Mouse (Mus musculus) heart, adult 2 months (tissue): Measurements from ENCODE around the gene Adgrl1.

ENCODE experiments used
- CTCF ChIP-seq: fragments of 200-600 bp; IDR thresholded peaks from 2 replicates; pipeline ENCODE4 v1.8.1; 2022; ENCODE audit warnings: antibody characterized with exemption, mild to moderate bottlenecking, moderate library complexity
- EP300 ChIP-seq: fragments of 200-500 bp; IDR thresholded peaks from 2 replicates; pipeline ENCODE4 v1.6.1; 2011; ENCODE audit warnings: low read depth, low read length, control low read depth; ENCODE audit not compliant: insufficient read depth
- POLR2A ChIP-seq: fragments of 200-500 bp; IDR thresholded peaks from 2 replicates; pipeline ENCODE4 v1.6.1; 2011; ENCODE audit warnings: mild to moderate bottlenecking, low read depth, low read length, control low read depth; ENCODE audit not compliant: insufficient read depth

DNA sequence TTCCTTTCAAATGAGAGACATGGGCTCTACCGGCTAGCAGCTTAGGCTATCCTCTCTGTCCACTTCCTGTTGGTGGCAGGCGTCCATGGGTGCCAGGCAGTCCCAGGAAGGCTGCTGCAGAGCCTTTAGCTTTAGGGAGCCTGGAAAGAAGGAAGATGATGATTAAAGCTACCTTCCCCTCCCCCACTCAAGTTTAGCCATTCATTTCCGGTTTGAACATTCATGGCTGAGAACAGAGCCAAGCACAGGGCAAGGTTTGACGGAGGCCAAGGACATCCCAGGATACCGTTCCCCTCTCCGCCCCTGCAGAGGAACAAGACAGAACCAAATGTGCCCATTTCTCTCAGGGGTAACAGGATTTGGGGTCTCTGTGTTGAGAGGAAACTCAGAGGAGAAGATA, 77.7 kb downstream of the Adgrl1 start:
- TF ChIP-seq CTCF (no peak), EP300 (no peak), POLR2A (no peak)
